Mouse (Mus musculus): ENCODE results near the gene Mrps5.
A peak's percentile ranks its signal among the peaks of the same experiment; 100 is the strongest.

GRCm38 (mm10) chr2:127590840-127591239 is 3.8 kb downstream of the Mrps5 start:
- no peak for TF ChIP-seq POLR2A (IDR thresholded peaks at IDR 0.05; ENCODE audit: control insufficient read depth in 1 of 2, insufficient read depth in 1 of 2, low read depth in 1 of 2, low read length in 2 of 2, poor library complexity in 1 of 2)
- TF ChIP-seq CTCF (IDR thresholded peaks at IDR 0.05 in 2 of 3, conservative IDR thresholded peaks at IDR 0.05 in 1 of 3; ENCODE audit: control insufficient read depth in 1 of 3, insufficient read depth in 1 of 3, low read depth in 2 of 3, low read length in 3 of 3, poor library complexity in 1 of 3, severe bottlenecking in 1 of 3), result peak in 2 of 3 experiments; percentile 11 to 30; a peak in 2 of 6 replicates
- TF ChIP-seq ZNF384 (IDR thresholded peaks at IDR 0.05; ENCODE audit: low read depth, low read length), result no peak
- no peak for TF ChIP-seq RCOR1 (IDR thresholded peaks at IDR 0.05; ENCODE audit: low read depth, low read length)
- TF ChIP-seq KAT2A (conservative IDR thresholded peaks at IDR 0.05; ENCODE audit: low read depth, low read length), result no peak
- TF ChIP-seq ZC3H11A (IDR thresholded peaks at IDR 0.05; ENCODE audit: low read depth, low read length), result no peak
- TF ChIP-seq GATA1 (IDR thresholded peaks at IDR 0.05; ENCODE audit: low read depth, low read length), result no peak
- TF ChIP-seq ETS1 (IDR thresholded peaks at IDR 0.05; ENCODE audit: low read depth, low read length), result no peak
- TF ChIP-seq HCFC1 (IDR thresholded peaks at IDR 0.05; ENCODE audit: low read depth, low read length), result no peak
- no peak for TF ChIP-seq MAFK (IDR thresholded peaks at IDR 0.05; ENCODE audit: borderline replicate concordance, low read depth, low read length)
- TF ChIP-seq EP300 (IDR thresholded peaks at IDR 0.05; ENCODE audit: low read depth in 1 of 2, low read length in 2 of 2), result no peak
- TF ChIP-seq USF1 (IDR thresholded peaks at IDR 0.05; ENCODE audit: low read depth, low read length), result no peak
- TF ChIP-seq ZMIZ1 (IDR thresholded peaks at IDR 0.05; ENCODE audit: low read depth, low read length), result no peak

All from MEL (cell line).